Mouse (Mus musculus) stomach, embryonic 16.5 days (tissue): ENCODE data around the gene Txndc15. TPM values are rescaled to one million over a fixed set of nuclear protein-coding genes. Genes with fewer than 3 reads are reported as not detected.
A peak's percentile ranks its signal among the peaks of the same experiment; 100 is the strongest.

ENCODE experiments used
- ATAC-seq: fragments of 200-750 bp; cut with Nextera tagmentation; 2 replicates; pipeline ENCODE4 v1.8.0; 2017; ENCODE audit warnings: moderate number of reproducible peaks, moderate TSS enrichment; ENCODE audit not compliant: insufficient read depth, low FRiP score
- H3K27ac ChIP-seq: fragments of 300-500 bp; sonication (generic); 2 replicates; pipeline ENCODE4 v1.5.1; 2014; ENCODE audit warnings: low read length
- H3K27me3 ChIP-seq: fragments of 300-500 bp; sonication (generic); 2 replicates; pipeline ENCODE4 v1.6.1; 2014; ENCODE audit warnings: low read length, control low read depth, mixed read lengths; ENCODE audit not compliant: control insufficient read depth, insufficient read depth
- H3K36me3 ChIP-seq: fragments of 300-500 bp; sonication (generic); 2 replicates; pipeline ENCODE4 v1.6.1; 2014; ENCODE audit warnings: low read length; ENCODE audit not compliant: control insufficient read depth, insufficient read depth
- H3K4me1 ChIP-seq: fragments of 300-500 bp; sonication (generic); 2 replicates; pipeline ENCODE4 v1.6.1; 2014; ENCODE audit warnings: low read length, control low read depth, mixed read lengths; ENCODE audit not compliant: control insufficient read depth, insufficient read depth
- H3K4me2 ChIP-seq: fragments of 300-500 bp; sonication (generic); 2 replicates; pipeline ENCODE4 v1.6.1; 2014; ENCODE audit warnings: low read depth, low read length, mixed read lengths
- H3K4me3 ChIP-seq: fragments of 300-500 bp; sonication (generic); replicated peaks from 2 replicates; pipeline ENCODE4 v1.5.1; 2014; ENCODE audit warnings: mild to moderate bottlenecking, low read length
- H3K9ac ChIP-seq: fragments of 300-500 bp; sonication (generic); 2 replicates; pipeline ENCODE4 v1.6.1; 2014; ENCODE audit warnings: low read length
- H3K9me3 ChIP-seq: fragments of 300-500 bp; sonication (generic); replicated peaks from 2 replicates; pipeline ENCODE4 v1.6.1; 2016; ENCODE audit warnings: low read length, control low read depth; ENCODE audit not compliant: control insufficient read depth
- WGBS: fragments of 180-500 bp; shearing (Covaris S2); extraction: QIAGEN DNeasy Blood & Tissue Kit; methylation state at CpG from one replicate; pipeline ENCODE4 v1.1.7; 2014; 5-methylcytosine and 5-hydroxymethylcytosine counted together
- polyA plus RNA-seq: library from polyadenylated mRNA; unstranded; fragments of >200 nt; fragmentation: Nextera tagmentation; extraction: Ambion mirVana; gene quantifications from 2 replicates; pipeline ENCODE4 v1.2.1, GENCODE M21; 2015

The Txndc15 gene
- polyA plus RNA-seq, 1 experiment from 2014 or later = 80.1 TPM

GRCm38 (mm10) chr13:55754380-55754779 lies 39.9 kb downstream of the Txndc15 start:
- no peak for ATAC-seq
- H3K27me3 ChIP-seq = no peaks in the 10 kb centered on the region

DNA sequence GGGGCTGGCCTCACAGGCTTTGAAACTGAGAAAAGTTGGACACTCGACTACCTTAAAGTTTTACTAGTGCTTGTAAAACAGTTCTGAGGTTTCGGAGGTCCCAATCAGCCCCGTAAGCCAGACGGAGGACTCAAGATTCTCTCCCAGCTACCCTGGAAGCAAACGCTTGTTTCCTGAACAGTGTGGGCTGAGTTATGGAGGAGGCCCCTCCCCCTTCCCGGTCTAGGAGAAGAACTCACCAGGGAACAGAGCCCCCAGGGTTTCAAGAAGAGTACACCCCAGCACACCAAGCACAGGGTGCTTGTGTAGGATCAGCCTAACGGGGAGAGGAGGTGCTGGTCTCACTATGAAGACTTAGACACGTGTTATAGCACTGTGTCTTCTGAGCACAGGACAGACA lies 42.3 kb downstream of the Txndc15 start:
- 29% methylated on average over 8 of the region's 8 CpGs for WGBS
- peak; percentile 65 for ATAC-seq
- peaks cover 8% of the 10 kb centered on the region; the same call in 1 of the 2 replicates for H3K4me1 ChIP-seq
- H3K9ac ChIP-seq = peak overlapping the region; percentile 48
- H3K36me3 ChIP-seq = no peaks in the 10 kb centered on the region
- peak overlapping the region; percentile 2; the same call in 1 of the 2 replicates for H3K4me3 ChIP-seq
- peak overlapping the region; percentile 35 for H3K4me2 ChIP-seq
- H3K27ac ChIP-seq = peak overlapping the region; percentile 28
- no peaks in the 10 kb centered on the region for H3K27me3 ChIP-seq
- H3K9me3 ChIP-seq = no peaks in the 10 kb centered on the region

More at GRCm38 (mm10) chr13:55754380-55754779, 39.9 kb downstream of the Txndc15 start:
- 46% methylated on average over 13 of the region's 13 CpGs for WGBS
- no peak overlapping the region for H3K4me3 ChIP-seq
- no peak overlapping the region for H3K9ac ChIP-seq
- no peaks in the 10 kb centered on the region for H3K36me3 ChIP-seq
- peak overlapping the region; percentile 25; the same call in 1 of the 2 replicates for H3K27ac ChIP-seq
- no peaks in the 10 kb centered on the region for H3K9me3 ChIP-seq
- H3K4me1 ChIP-seq = peaks cover 11% of the 10 kb centered on the region; the same call in 1 of the 2 replicates
- no peak overlapping the region for H3K4me2 ChIP-seq

DNA sequence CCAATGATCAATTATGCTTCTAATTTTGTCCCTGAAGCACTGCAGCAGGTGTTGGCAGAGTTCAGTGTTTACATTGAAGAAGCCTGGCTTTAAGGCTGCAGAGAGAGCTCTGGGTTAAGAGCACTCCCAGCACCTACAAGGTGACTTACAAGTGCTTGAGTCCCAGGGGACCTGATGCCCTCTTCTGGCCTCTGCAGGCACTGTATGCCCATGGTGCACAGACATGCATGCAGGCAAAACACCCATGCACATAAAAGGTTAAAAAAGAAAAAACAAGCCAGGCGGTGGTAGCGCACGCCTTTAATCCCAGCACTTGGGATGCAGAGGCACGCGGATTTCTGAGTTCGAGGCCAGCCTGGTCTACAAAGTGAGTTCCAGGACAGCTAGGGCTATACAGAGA lies 43.2 kb downstream of the Txndc15 start:
- no peak; the same call in 1 of the 2 replicates for ATAC-seq
- Histone ChIP-seq H3K36me3 (no peaks in the 10 kb centered on the region), H3K4me1 (peaks cover 8% of the 10 kb centered on the region; the same call in 1 of the 2 replicates), H3K9me3 (no peaks in the 10 kb centered on the region), H3K4me2 (0 out of 2 replicates have a peak overlapping the region, but pooled peaks have one; percentile 35), H3K27ac (no peak overlapping the region), H3K9ac (no peak overlapping the region), H3K27me3 (no peaks in the 10 kb centered on the region), H3K4me3 (no peak overlapping the region)
- 80% methylated on average over 6 of the region's 6 CpGs for WGBS

- no peak overlapping the region for H3K4me3 ChIP-seq
- WGBS = 66% methylated on average over 10 of the region's 10 CpGs
- H3K4me2 ChIP-seq = no peak overlapping the region
- no peak overlapping the region for H3K27ac ChIP-seq
- peaks cover 8% of the 10 kb centered on the region for H3K4me1 ChIP-seq
- H3K27me3 ChIP-seq = no peaks in the 10 kb centered on the region
- no peak for ATAC-seq
- H3K9ac ChIP-seq = no peak overlapping the region
- no peaks in the 10 kb centered on the region for H3K9me3 ChIP-seq
- no peaks in the 10 kb centered on the region for H3K36me3 ChIP-seq
Observed at GRCm38 (mm10) chr13:55760576-55760975, 46.1 kb downstream of the Txndc15 start.

- Histone ChIP-seq H3K4me1 (peaks cover 7% of the 10 kb centered on the region), H3K36me3 (no peaks in the 10 kb centered on the region), H3K9ac (no peak overlapping the region), H3K27ac (no peak overlapping the region), H3K4me2 (no peak overlapping the region), H3K4me3 (no peak overlapping the region), H3K9me3 (no peaks in the 10 kb centered on the region), H3K27me3 (no peaks in the 10 kb centered on the region)
- 49% methylated on average over 10 of the region's 10 CpGs for WGBS
- no peak for ATAC-seq
Observed at GRCm38 (mm10) chr13:55761486-55761885, 47.0 kb downstream of the Txndc15 start.

- Histone ChIP-seq H3K4me1 (no peaks in the 10 kb centered on the region), H3K27me3 (no peaks in the 10 kb centered on the region), H3K9ac (no peak overlapping the region), H3K4me2 (no peak overlapping the region), H3K36me3 (no peaks in the 10 kb centered on the region), H3K9me3 (no peaks in the 10 kb centered on the region), H3K4me3 (no peak overlapping the region), H3K27ac (no peak overlapping the region)
- no peak for ATAC-seq
- 86% methylated on average over 7 of the region's 7 CpGs for WGBS
Observed at GRCm38 (mm10) chr13:55774352-55774751, 59.9 kb downstream of the Txndc15 start.

DNA sequence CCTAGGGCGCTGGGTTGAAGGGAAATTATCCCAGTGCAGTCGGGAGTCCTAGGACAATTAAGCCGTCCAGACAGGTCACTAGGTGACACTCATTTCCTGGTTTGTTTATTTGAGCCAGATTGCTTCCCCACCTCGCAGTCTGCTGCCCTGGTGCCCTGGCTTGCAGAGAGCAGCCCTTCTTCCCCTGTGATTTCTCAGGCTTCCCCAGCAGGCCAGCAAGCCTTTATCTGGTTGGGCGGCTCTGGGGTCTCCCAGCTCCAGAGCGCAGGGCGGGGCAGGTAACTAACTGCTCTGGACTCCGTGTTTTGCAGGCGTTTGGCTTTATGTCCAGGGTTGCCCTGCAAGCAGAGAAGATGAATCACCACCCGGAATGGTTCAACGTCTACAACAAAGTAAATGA lies 60.6 kb downstream of the Txndc15 start:
- H3K4me2 ChIP-seq = no peak overlapping the region
- H3K36me3 ChIP-seq = no peaks in the 10 kb centered on the region
- no peak for ATAC-seq
- H3K9ac ChIP-seq = no peak overlapping the region
- H3K27ac ChIP-seq = no peak overlapping the region
- no peak overlapping the region for H3K4me3 ChIP-seq
- H3K4me1 ChIP-seq = no peaks in the 10 kb centered on the region
- WGBS = 20% methylated on average over 11 of the region's 11 CpGs
- H3K27me3 ChIP-seq = no peaks in the 10 kb centered on the region
- H3K9me3 ChIP-seq = no peaks in the 10 kb centered on the region

Other genes with a start within 250 kb of the Txndc15 start
- gene Dbn1, start 226.5 kb upstream of the Txndc15 start, polyA plus RNA-seq = 111 and 113 TPM in 2 replicates
- 240 and 243 TPM in 2 replicates for gene Pdlim7, start 201.0 kb upstream of the Txndc15 start, polyA plus RNA-seq
- 4.7 and 4.9 TPM in 2 replicates for gene Dok3, start 185.4 kb upstream of the Txndc15 start, polyA plus RNA-seq
- 52.5 and 53.4 TPM in 2 replicates for gene Ddx41, start 178.0 kb upstream of the Txndc15 start, polyA plus RNA-seq
- gene Fam193b, start 143.5 kb upstream of the Txndc15 start, polyA plus RNA-seq = 26.1 and 30.1 TPM in 2 replicates
- 162 and 167 TPM in 2 replicates for gene Tmed9, start 140.9 kb upstream of the Txndc15 start, polyA plus RNA-seq
- gene B4galt7, start 114.8 kb upstream of the Txndc15 start, polyA plus RNA-seq = 20.5 and 24.5 TPM in 2 replicates
- gene Caml, start 91.6 kb upstream of the Txndc15 start, polyA plus RNA-seq = 44.3 and 52.8 TPM in 2 replicates
- gene Ddx46, start 79.6 kb upstream of the Txndc15 start, polyA plus RNA-seq = 31.2 and 32.5 TPM in 2 replicates
- gene B230219D22Rik, start 21.5 kb upstream of the Txndc15 start, polyA plus RNA-seq = 47.6 and 50.5 TPM in 2 replicates
- gene Pcbd2, start 12.7 kb downstream of the Txndc15 start, polyA plus RNA-seq = 68.8 and 72.1 TPM in 2 replicates
- gene Catsper3, start 69.9 kb downstream of the Txndc15 start, polyA plus RNA-seq = 0.10 TPM in 1 of 2 replicates, not detected in the other
- gene Pitx1, start 121.5 kb downstream of the Txndc15 start, polyA plus RNA-seq = 106 and 110 TPM in 2 replicates